Mouse (Mus musculus) CH12.LX (cell line): ENCODE results near the gene Dpp10. TPM values are rescaled to one million over a fixed set of nuclear protein-coding genes. Genes with fewer than 3 reads are reported as not detected.

Source experiments
- DNase-seq: peaks from one replicate; pipeline ENCODE4 v3.0.0-alpha.2; 2013; ENCODE audit errors: extremely low read depth
- H3K27ac ChIP-seq: 2 replicates; pipeline ENCODE4 v1.5.1; 2012; ENCODE audit warnings: low read depth, mild to moderate bottlenecking, control low read depth, moderate library complexity; ENCODE audit not compliant: insufficient read depth
- H3K27me3 ChIP-seq: replicated peaks from 2 replicates; pipeline ENCODE3; 2012; ENCODE audit warnings: inconsistent platforms
- H3K36me3 ChIP-seq, 2 experiments: replicated peaks in 1 of 2; 2 replicates each; pipeline versions ENCODE3 to v1.6.1; 2012; ENCODE audit warnings: inconsistent platforms in 1 of 2, low read length in 1 of 2, mild to moderate bottlenecking in 1 of 2, mixed read lengths in 1 of 2, moderate library complexity in 1 of 2; ENCODE audit not compliant: control insufficient read depth in 1 of 2, insufficient read depth in 1 of 2
- H3K4me1 ChIP-seq, 2 experiments: 2 replicates each; pipeline ENCODE4 v1.6.1; 2012; ENCODE audit warnings: inconsistent platforms in 1 of 2, moderate library complexity in 1 of 2; ENCODE audit not compliant: insufficient read depth in 2 of 2, control insufficient read depth in 1 of 2
- H3K4me2 ChIP-seq: 2 replicates; pipeline ENCODE4 v1.6.1; 2012; ENCODE audit warnings: low read depth, mild to moderate bottlenecking, control low read depth; ENCODE audit not compliant: poor library complexity, insufficient read depth, severe bottlenecking
- H3K4me3 ChIP-seq, 3 experiments: fragments of 150-350 bp in 1 of 3; sonication (generic) in 1 of 3; replicated peaks in 1 of 3; 2 replicates each; pipeline versions ENCODE3 to v1.5.1; 2011 to 2012; ENCODE audit warnings: low read depth in 2 of 3, low read length in 2 of 3, mild to moderate bottlenecking in 2 of 3, moderate library complexity in 2 of 3, control low read depth in 1 of 3, improper control_type of control experiment in 1 of 3, inconsistent platforms in 1 of 3, mixed read lengths in 1 of 3; ENCODE audit not compliant: poor library complexity in 1 of 3
- H3K79me2 ChIP-seq: replicated peaks from 2 replicates; pipeline ENCODE4 v1.6.1; 2012; ENCODE audit warnings: mild to moderate bottlenecking, moderate library complexity; ENCODE audit not compliant: control insufficient read depth, poor library complexity, insufficient read depth, severe bottlenecking; ENCODE audit errors: extremely low read depth
- H3K9ac ChIP-seq: 2 replicates; pipeline ENCODE4 v1.6.1; 2012; ENCODE audit warnings: low read depth, mild to moderate bottlenecking, control low read depth, moderate library complexity; ENCODE audit not compliant: insufficient read depth
- H3K9me3 ChIP-seq: replicated peaks from 2 replicates; pipeline ENCODE3; 2012; ENCODE audit warnings: low read length, inconsistent platforms, mixed read lengths
- BHLHE40 ChIP-seq: IDR thresholded peaks from 2 replicates; pipeline ENCODE4 v1.6.1; 2011; ENCODE audit warnings: mild to moderate bottlenecking, low read depth, low read length, improper control_type of control experiment
- ELF1 ChIP-seq: IDR thresholded peaks from 2 replicates; pipeline ENCODE4 v1.6.1; 2014; ENCODE audit warnings: low read depth, mild to moderate bottlenecking, inconsistent platforms, low read length, improper control_type of control experiment
- ETS1 ChIP-seq: conservative IDR thresholded peaks from 2 replicates; pipeline ENCODE4 v1.6.1; 2012; ENCODE audit warnings: low read depth, mild to moderate bottlenecking, inconsistent platforms, low read length, improper control_type of control experiment, moderate library complexity
- MAFK ChIP-seq: IDR thresholded peaks from 2 replicates; pipeline ENCODE4 v1.6.1; 2011; ENCODE audit warnings: low read length, improper control_type of control experiment; ENCODE audit not compliant: insufficient replicate concordance
- MAZ ChIP-seq: IDR thresholded peaks from 2 replicates; pipeline ENCODE4 v1.6.1; 2012; ENCODE audit warnings: low read depth, mild to moderate bottlenecking, inconsistent platforms, low read length, improper control_type of control experiment, moderate library complexity
- NRF1 ChIP-seq: IDR thresholded peaks from 2 replicates; pipeline ENCODE4 v1.6.1; 2014; ENCODE audit warnings: low read depth, mild to moderate bottlenecking, inconsistent platforms, low read length, improper control_type of control experiment, moderate library complexity
- PAX5 ChIP-seq: IDR thresholded peaks from 2 replicates; pipeline ENCODE4 v1.6.1; 2012; ENCODE audit warnings: low read length, inconsistent platforms, mixed read lengths
- SIN3A ChIP-seq: IDR thresholded peaks from 2 replicates; pipeline ENCODE4 v1.6.1; 2012; ENCODE audit warnings: low read length, improper control_type of control experiment, inconsistent platforms
- TBP ChIP-seq: conservative IDR thresholded peaks from 2 replicates; pipeline ENCODE4 v1.6.1; 2011; ENCODE audit warnings: low read depth, low read length, improper control_type of control experiment
- USF2 ChIP-seq: conservative IDR thresholded peaks from 2 replicates; pipeline ENCODE4 v1.6.1; 2011; ENCODE audit warnings: low read depth, low read length, improper control_type of control experiment
- ZC3H11A ChIP-seq: IDR thresholded peaks from 2 replicates; pipeline ENCODE4 v1.6.1; 2012; ENCODE audit warnings: low read depth, mild to moderate bottlenecking, inconsistent platforms, low read length, improper control_type of control experiment
- ZKSCAN1 ChIP-seq: IDR thresholded peaks from 2 replicates; pipeline ENCODE4 v1.6.1; 2012; ENCODE audit warnings: low read depth, inconsistent platforms, low read length, improper control_type of control experiment, borderline replicate concordance
- ZMIZ1 ChIP-seq: IDR thresholded peaks from 2 replicates; pipeline ENCODE4 v1.6.1; 2012; ENCODE audit warnings: low read depth, mild to moderate bottlenecking, inconsistent platforms, low read length, improper control_type of control experiment
- ZNF384 ChIP-seq: IDR thresholded peaks from 2 replicates; pipeline ENCODE4 v1.6.1; 2012; ENCODE audit warnings: low read depth, low read length, improper control_type of control experiment, inconsistent platforms
- dilution Hi-C: fragments of 300-500 bp; cut with MboI; formaldehyde crosslinking; loops from 2 replicates; pipeline ENCODE4 v1.14.3; 2020; ENCODE audit warnings: low sequenced_read_pairs; ENCODE audit not compliant: extremely low pct_unique_long_range_greater_than_20kb, extremely low pct_ligation_motif_present
- in situ Hi-C: fragments of 300-500 bp; cut with MboI; formaldehyde crosslinking; loops from 3 replicates; pipeline ENCODE4 v1.14.3; 2019; ENCODE audit warnings: low sequenced_read_pairs, low pct_ligation_motif_present, low pct_unique_long_range_greater_than_20kb, mixed read lengths
- polyA plus RNA-seq: library from polyadenylated mRNA; unstranded; fragments of >175 nt; gene quantifications from 2 replicates; pipeline ENCODE4 v1.2.1, GENCODE M21; 2012; ENCODE audit warnings: low read depth; ENCODE audit not compliant: insufficient read length
- total RNA-seq, 2 experiments: library from RNA; depleted of rRNA; stranded (reverse); fragments of 300-350 nt in 1 of 2; fragments of >200 nt in 1 of 2; gene quantifications; 2 replicates each; pipeline ENCODE4 v1.2.3; 2012 to 2014

Gene Dpp10
- total and polyA plus RNA-seq, 3 experiments, result 0.01 TPM; not detected in 2

- Histone ChIP-seq H3K9ac (no peak overlapping the region), H3K79me2 (no peaks in the 10 kb centered on the region), H3K4me3 (no peak overlapping the region), H3K36me3 (no peaks in the 10 kb centered on the region), H3K9me3 (peaks cover 26% of the 10 kb centered on the region), H3K27me3 (no peaks in the 10 kb centered on the region), H3K27ac (no peak overlapping the region), H3K4me1 (no peaks in the 10 kb centered on the region), H3K4me2 (no peak overlapping the region)
- dilution Hi-C loops (no loop called here), in situ Hi-C loops (no loop called here)
- TF ChIP-seq BHLHE40 (no peak), MAFK (no peak), USF2 (no peak), PAX5 (no peak), ETS1 (no peak), MAZ (no peak), NRF1 (no peak), ZNF384 (no peak), ZKSCAN1 (no peak), ZMIZ1 (no peak), SIN3A (no peak), ZC3H11A (no peak), TBP (no peak)
- no peak for DNase-seq
Observed at GRCm38 (mm10) chr1:123656607-123657006, 388.8 kb downstream of the Dpp10 start.

- H3K36me3 ChIP-seq, result no peaks in the 10 kb centered on the region
- H3K9me3 ChIP-seq, result peaks cover 27% of the 10 kb centered on the region
- TF ChIP-seq ZKSCAN1, result no peak
- H3K4me1 ChIP-seq, result no peaks in the 10 kb centered on the region
- H3K27me3 ChIP-seq, result no peaks in the 10 kb centered on the region
- in situ Hi-C loops (no loop called here), dilution Hi-C loops (no loop called here)
- no peaks in the 10 kb centered on the region for H3K79me2 ChIP-seq
- no peak for DNase-seq
- H3K4me3 ChIP-seq, result no peak overlapping the region
- H3K27ac ChIP-seq, result no peak overlapping the region
- H3K4me2 ChIP-seq, result no peak overlapping the region
- no peak overlapping the region for H3K9ac ChIP-seq
Observed at GRCm38 (mm10) chr1:123637897-123638296, 407.5 kb downstream of the Dpp10 start.

GRCm38 (mm10) chr1:123628268-123628667, 417.1 kb downstream of the Dpp10 start:
- Histone ChIP-seq H3K9me3 (peaks cover 24% of the 10 kb centered on the region), H3K79me2 (no peaks in the 10 kb centered on the region), H3K4me2 (no peak overlapping the region), H3K27me3 (no peaks in the 10 kb centered on the region), H3K36me3 (no peaks in the 10 kb centered on the region), H3K4me1 (no peaks in the 10 kb centered on the region), H3K27ac (no peak overlapping the region), H3K4me3 (no peak overlapping the region), H3K9ac (no peak overlapping the region)
- no peak for TF ChIP-seq ELF1
- in situ Hi-C loops, result no loop called here
- dilution Hi-C loops, result no loop called here
- DNase-seq, result no peak
